Mouse (Mus musculus): ENCODE data around the gene Prl3d1.
"Not testable (repeated sequence)": the region's sequence is repeated elsewhere in the genome, so short reads cannot be mapped to it uniquely, and the experiment has no call there.

Prl3d1 gene

DNA sequence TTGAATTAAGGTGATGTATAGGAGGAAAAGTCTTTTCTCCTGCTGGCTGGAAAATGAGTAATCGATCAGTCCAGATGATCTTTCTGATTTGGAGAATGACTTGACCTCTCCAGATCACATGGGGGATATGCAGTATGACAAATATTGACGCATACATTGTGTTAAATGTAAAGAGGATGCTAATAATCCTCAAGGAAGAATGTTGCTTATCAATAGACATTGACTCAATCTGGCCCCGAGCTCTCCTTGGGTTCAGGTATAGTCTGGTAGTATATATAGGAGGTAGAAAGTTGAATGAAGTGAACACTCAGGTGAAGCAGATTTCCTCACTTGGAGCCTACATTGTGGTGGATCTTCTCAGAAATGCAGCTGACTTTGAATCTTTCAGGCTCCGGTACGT, at the start of gene Prl3d1:
Gene Prl3d1 (plus strand): TSS at position 301 of the 400 bp plus-strand sequence.
- not testable (repeated sequence) for DNase-seq (ENCODE audit: low read depth, low spot score)

GRCm38 (mm10) chr13:27057270-27057669, 36.7 kb upstream of the Prl3d1 start, which contains the start of gene Prl:
Prl (plus strand) TSS chr13:27057570.
- no peak for DNase-seq (ENCODE audit: low read depth, low spot score)

GRCm38 (mm10) chr13:27059177-27059576, 34.8 kb upstream of the Prl3d1 start:
- DNase-seq (ENCODE audit: low read depth, low spot score) = peak; percentile 5

DNA sequence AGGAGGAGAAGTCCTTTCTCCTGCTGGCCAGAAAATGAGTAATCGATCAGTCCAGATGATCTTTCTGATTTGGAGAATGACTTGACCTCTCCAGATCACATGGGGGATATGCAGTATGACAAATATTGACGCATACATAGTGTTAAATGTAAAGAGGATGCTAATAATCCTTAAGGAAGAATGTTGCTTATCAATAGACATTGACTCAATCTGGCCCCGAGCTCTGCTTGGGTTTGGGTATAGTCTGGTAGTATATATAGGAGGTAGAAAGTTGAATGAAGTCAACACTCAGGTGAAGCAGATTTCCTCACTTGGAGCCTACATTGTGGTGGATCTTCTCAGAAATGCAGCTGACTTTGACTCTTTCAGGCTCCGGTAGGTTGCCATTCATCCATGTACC, 27.4 kb downstream of the Prl3d1 start, which contains the start of gene Prl3d2:
Gene Prl3d2 (plus strand): TSS at position 301 of the 400 bp plus-strand sequence.
- not testable (repeated sequence) for DNase-seq (ENCODE audit: low read depth, low spot score)

DNA sequence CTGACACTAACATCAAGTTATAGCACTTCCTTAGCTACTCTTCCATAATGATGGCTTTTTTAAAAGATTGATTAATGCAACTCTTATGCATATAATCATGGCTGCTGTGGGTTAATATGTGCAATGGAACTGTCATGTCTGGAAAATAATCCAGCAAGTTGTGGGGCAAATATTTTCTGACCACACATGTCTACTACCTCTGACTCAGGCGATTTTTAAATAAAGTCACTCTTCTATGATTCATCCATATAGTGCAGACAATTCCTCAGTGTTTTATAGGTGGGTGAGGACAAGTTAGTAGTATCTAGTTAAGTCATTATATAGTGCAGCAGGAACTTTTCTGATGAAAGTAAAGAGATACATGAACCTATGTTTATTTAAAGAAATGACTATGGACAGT, 54.3 kb downstream of the Prl3d1 start:
- no peak for DNase-seq (ENCODE audit: low read depth, low spot score)
